Mouse (Mus musculus): ENCODE measurements at regions not wholly inside any gene's neighbourhood (a gene's known extent, or its start where the extent isn't known, plus 50 kb on each side); places are given as distances from the start of the nearest gene placed in this dataset.

- no peak for DNase-seq
- intact Hi-C loops (cut with DNase I), result no loop called here
These were observed 101.5 kb upstream of the Cypt1 start for GRCm38 (mm10) chrX:16421159-16421558.

- intact Hi-C loops (cut with DNase I), result no loop called here
- no peak for DNase-seq
These were observed 101.0 kb upstream of the Cypt1 start for GRCm38 (mm10) chrX:16421663-16422062.

GRCm38 (mm10) chrX:16438088-16438487, 84.6 kb upstream of the Cypt1 start:
- DNase-seq, result no peak
- intact Hi-C loops (cut with DNase I), result no loop called here

GRCm38 (mm10) chrX:16450496-16451078, 72.1 kb upstream of the Cypt1 start:
- intact Hi-C loops (cut with DNase I), result loop anchor here (5.0 kb wide), 1 partner anchor 412 kb away; no protein-coding TSS in a partner anchor
- DNase-seq, result peak; percentile 13 to 40

Data from heart, postnatal 14 days (tissue).